Mouse (Mus musculus): ENCODE results near the gene Snx33. TPM values are rescaled to one million over a fixed set of nuclear protein-coding genes. Genes with fewer than 3 reads are reported as not detected.
A peak's percentile ranks its signal among the peaks of the same experiment; 100 is the strongest.

The Snx33 gene
- total and polyA plus RNA-seq, 2 experiments from 2014 or later: 1.3 to 5.8 TPM

DNA sequence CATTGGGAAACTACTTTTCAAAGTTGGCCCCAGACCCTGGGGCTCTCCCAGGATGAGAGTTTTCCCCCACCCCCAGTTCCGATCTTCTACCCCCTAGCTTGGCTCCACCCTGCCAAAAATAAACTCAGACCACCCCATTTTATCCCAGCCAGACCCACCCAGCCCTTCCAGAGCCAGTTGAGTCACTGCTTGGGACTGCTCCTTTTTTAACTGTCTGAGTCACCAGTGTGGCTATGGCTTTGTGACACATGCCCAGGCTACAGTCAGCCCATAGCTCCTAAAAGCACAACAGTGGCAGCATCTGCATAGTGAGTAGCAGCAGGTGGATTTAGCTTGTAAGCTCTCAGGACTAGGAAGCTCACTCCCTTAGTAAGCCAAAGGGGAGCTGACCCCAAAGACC lies 55.1 kb downstream of the Snx33 start:
- no peaks in the 10 kb centered on the region for H3K36me3 ChIP-seq (ENCODE audit: insufficient read depth)
- no peaks in the 10 kb centered on the region for H3K27me3 ChIP-seq (ENCODE audit: insufficient read depth, low read length)
- DNase-seq: no peak
- 72% methylated on average over 1 of the region's 1 CpGs for WGBS
- no peaks in the 10 kb centered on the region for H3K9me3 ChIP-seq (ENCODE audit: low read length)
- H3K4me2 ChIP-seq (ENCODE audit: low read depth): no peak overlapping the region
- H3K4me1 ChIP-seq (ENCODE audit: insufficient read depth): 0 out of 2 replicates have a peak, but pooled peaks cover 2% of the 10 kb centered on the region
- no peak overlapping the region for H3K27ac ChIP-seq (ENCODE audit: low read depth, low read length)
- no peak for ATAC-seq
- H3K4me3 ChIP-seq (ENCODE audit: low read depth, low read length): no peak overlapping the region
- H3K9ac ChIP-seq: no peak overlapping the region
- TF ChIP-seq CTCF (IDR thresholded peaks at IDR 0.05; ENCODE audit: low read depth): no peak

DNA sequence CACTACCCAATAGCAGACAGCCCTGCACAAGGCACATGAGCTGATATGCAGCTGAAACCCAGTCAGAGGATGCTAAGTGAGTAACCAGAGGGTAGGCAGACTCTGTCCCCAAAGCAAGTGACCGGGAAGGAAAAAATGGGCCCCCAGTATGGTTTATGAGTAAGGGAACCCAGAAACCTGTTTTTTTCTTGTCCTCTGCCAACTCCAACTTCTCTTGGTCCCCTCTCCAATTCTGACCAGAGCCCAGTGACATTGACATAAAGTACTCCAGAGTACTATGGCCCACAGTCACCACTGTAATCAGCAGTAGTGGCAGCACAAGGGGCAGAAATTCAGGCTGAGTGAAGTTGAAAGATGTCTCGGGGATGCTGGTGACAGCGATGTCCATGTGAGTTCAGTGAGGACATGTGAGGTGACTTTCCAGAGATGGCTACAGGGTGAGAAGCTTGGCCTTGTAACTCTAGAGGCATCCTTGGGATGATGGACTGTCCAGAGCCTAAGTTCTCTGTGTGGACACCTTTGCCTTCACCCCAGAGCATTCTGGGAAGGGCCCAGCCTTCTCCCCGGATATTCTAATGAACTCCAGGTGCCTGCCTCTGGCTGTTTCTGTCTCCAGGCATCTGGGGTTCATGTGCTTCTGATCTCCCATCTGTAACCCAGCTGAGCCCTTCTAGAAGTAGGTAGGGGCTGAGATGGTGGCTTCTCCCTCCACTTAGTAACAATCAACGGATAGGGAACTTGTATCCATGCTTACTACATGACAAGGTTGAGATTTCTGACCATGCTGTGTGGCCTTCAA lies 55.9 kb downstream of the Snx33 start:
- no peaks in the 10 kb centered on the region for H3K9me3 ChIP-seq (ENCODE audit: low read length)
- no peak overlapping the region for H3K9ac ChIP-seq
- H3K4me2 ChIP-seq (ENCODE audit: low read depth): no peak overlapping the region
- ATAC-seq: no peak
- no peaks in the 10 kb centered on the region for H3K36me3 ChIP-seq (ENCODE audit: insufficient read depth)
- TF ChIP-seq CTCF (IDR thresholded peaks at IDR 0.05; ENCODE audit: low read depth): no peak
- H3K4me3 ChIP-seq (ENCODE audit: low read depth, low read length): no peak overlapping the region
- no peak for DNase-seq
- 88% methylated on average over 5 of the region's 5 CpGs for WGBS
- H3K4me1 ChIP-seq (ENCODE audit: insufficient read depth): 0 out of 2 replicates have a peak, but pooled peaks cover 3% of the 10 kb centered on the region
- H3K27me3 ChIP-seq (ENCODE audit: insufficient read depth, low read length): no peaks in the 10 kb centered on the region
- H3K27ac ChIP-seq (ENCODE audit: low read depth, low read length): no peak overlapping the region

DNA sequence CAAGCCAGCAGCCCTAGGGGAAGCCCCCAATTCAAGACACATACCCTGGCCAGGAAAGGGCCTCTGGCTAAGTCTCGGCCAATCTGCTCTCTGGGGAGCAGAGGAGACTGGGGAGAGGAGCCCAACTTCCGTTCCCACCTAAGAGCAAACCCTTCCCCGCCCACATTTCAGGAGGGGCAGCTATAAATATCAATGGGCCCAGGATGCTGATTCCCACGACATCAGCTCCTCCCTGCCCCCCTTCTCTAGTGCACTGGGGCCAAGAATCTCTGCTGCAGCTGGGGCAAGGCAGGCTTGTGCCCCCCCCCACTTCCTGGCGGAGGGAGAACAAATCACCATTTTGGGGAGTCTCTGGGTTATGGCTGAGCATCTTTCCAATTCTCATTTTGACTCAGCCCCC lies 57.0 kb downstream of the Snx33 start:
- DNase-seq: no peak
- Histone ChIP-seq H3K4me2 (ENCODE audit: low read depth) (no peak overlapping the region), H3K27me3 (ENCODE audit: insufficient read depth, low read length) (no peaks in the 10 kb centered on the region), H3K27ac (ENCODE audit: low read depth, low read length) (no peak overlapping the region), H3K36me3 (ENCODE audit: insufficient read depth) (no peaks in the 10 kb centered on the region), H3K4me1 (ENCODE audit: insufficient read depth) (0 out of 2 replicates have a peak, but pooled peaks cover 3% of the 10 kb centered on the region), H3K9ac (no peak overlapping the region), H3K9me3 (ENCODE audit: low read length) (no peaks in the 10 kb centered on the region), H3K4me3 (ENCODE audit: low read depth, low read length) (no peak overlapping the region)
- no peak for ATAC-seq
- 49% methylated on average over 5 of the region's 5 CpGs for WGBS
- TF ChIP-seq CTCF (IDR thresholded peaks at IDR 0.05; ENCODE audit: low read depth): no peak

DNA sequence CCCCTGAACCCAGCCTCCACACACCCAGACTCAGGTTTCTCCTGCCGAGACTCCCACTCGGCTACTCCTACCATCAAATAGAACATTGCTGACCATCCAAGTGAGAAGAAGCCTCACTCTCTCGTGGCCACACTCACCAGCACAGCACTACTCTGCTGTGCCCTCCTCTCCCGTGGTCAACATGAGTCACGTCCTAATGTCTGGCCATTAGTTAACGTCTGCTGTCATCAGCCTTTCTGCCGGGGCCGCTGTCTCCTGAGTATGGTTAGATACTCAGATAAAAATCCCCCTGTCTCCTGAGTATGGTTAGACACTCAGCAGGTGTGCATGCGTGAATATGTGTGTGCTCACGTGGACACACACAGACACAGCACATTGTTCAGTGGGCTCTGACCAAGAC lies 57.4 kb downstream of the Snx33 start:
- Histone ChIP-seq H3K9ac (no peak overlapping the region), H3K36me3 (ENCODE audit: insufficient read depth) (no peaks in the 10 kb centered on the region), H3K4me2 (ENCODE audit: low read depth) (no peak overlapping the region), H3K27me3 (ENCODE audit: insufficient read depth, low read length) (no peaks in the 10 kb centered on the region), H3K4me1 (ENCODE audit: insufficient read depth) (0 out of 2 replicates have a peak, but pooled peaks cover 3% of the 10 kb centered on the region), H3K27ac (ENCODE audit: low read depth, low read length) (no peak overlapping the region), H3K9me3 (ENCODE audit: low read length) (no peaks in the 10 kb centered on the region), H3K4me3 (ENCODE audit: low read depth, low read length) (no peak overlapping the region)
- no peak for TF ChIP-seq CTCF (IDR thresholded peaks at IDR 0.05; ENCODE audit: low read depth)
- 81% methylated on average over 10 of the region's 10 CpGs for WGBS
- DNase-seq (no peak), ATAC-seq (no peak)

DNA sequence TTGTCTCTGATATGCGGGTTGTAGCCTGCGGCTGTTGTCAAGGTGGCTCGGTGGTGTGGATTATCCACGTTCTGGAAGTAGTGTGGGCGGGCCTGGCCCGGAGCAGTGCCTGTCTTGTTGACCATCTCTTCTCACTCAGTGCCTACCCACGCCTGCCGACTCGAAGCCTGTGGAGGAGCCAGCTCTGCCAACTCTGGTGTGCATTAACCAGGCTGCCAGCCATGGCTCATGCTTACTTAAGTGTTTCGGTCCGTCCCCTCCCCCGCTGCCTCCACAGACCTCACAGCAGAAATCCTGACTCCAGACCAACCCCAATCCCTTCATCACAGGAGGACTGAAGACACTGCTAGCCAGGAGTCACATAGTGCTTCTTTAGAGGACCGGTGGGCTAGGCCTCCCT lies 58.6 kb downstream of the Snx33 start:
- Histone ChIP-seq H3K4me1 (ENCODE audit: insufficient read depth) (0 out of 2 replicates have a peak, but pooled peaks cover 3% of the 10 kb centered on the region), H3K27me3 (ENCODE audit: insufficient read depth, low read length) (no peaks in the 10 kb centered on the region), H3K4me2 (ENCODE audit: low read depth) (no peak overlapping the region), H3K27ac (ENCODE audit: low read depth, low read length) (no peak overlapping the region), H3K36me3 (ENCODE audit: insufficient read depth) (no peaks in the 10 kb centered on the region), H3K9me3 (ENCODE audit: low read length) (no peaks in the 10 kb centered on the region), H3K4me3 (ENCODE audit: low read depth, low read length) (no peak overlapping the region), H3K9ac (no peak overlapping the region)
- 70% methylated on average over 13 of the region's 13 CpGs for WGBS
- no peak for ATAC-seq
- no peak for DNase-seq
- no peak for TF ChIP-seq CTCF (IDR thresholded peaks at IDR 0.05; ENCODE audit: low read depth)

DNA sequence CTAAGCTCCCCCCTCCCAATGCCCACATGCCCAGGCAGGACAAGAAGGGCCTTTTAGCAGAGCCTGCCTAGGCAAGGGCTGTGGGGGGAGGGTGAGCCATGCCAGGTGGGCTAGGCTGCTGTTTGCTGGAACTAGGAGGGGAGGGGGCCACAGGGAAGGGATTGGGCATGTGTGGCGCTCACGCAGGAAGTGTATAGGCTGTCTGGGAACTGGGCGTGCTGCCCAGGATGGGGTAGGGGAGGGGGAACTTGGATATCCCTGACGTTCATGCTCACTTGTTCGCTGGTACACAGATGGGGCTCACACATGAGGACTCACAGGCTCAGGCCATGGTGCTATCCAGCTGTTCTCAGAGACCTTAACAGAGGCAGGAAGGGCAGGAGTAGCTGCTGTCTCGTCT lies 59.9 kb downstream of the Snx33 start:
- Histone ChIP-seq H3K4me3 (ENCODE audit: low read depth, low read length) (no peak overlapping the region), H3K9me3 (ENCODE audit: low read length) (no peaks in the 10 kb centered on the region), H3K4me2 (ENCODE audit: low read depth) (no peak overlapping the region; the same call in 1 of the 2 replicates), H3K4me1 (ENCODE audit: insufficient read depth) (0 out of 2 replicates have a peak, but pooled peaks cover 3% of the 10 kb centered on the region), H3K27me3 (ENCODE audit: insufficient read depth, low read length) (no peaks in the 10 kb centered on the region), H3K36me3 (ENCODE audit: insufficient read depth) (no peaks in the 10 kb centered on the region), H3K9ac (no peak overlapping the region), H3K27ac (ENCODE audit: low read depth, low read length) (peak overlapping the region; percentile 64)
- DNase-seq (peak; percentile 92), ATAC-seq (peak; percentile 93)
- 13% methylated on average over 6 of the region's 6 CpGs for WGBS
- TF ChIP-seq CTCF (IDR thresholded peaks at IDR 0.05; ENCODE audit: low read depth): no peak

Other genes with a start within 250 kb of the Snx33 start
- 90.3 and 103 TPM in 2 replicates for gene Lingo1, start 131.9 kb downstream of the Snx33 start, total RNA-seq (2014; rRNA removed)
- gene Lingo1, start 131.9 kb downstream of the Snx33 start, polyA plus RNA-seq (2015; fragmentation: Nextera tagmentation; extraction: Ambion mirVana): 98.6 and 114 TPM in 2 replicates
- not detected in 2 replicates for gene Odf3l1, start 63.7 kb downstream of the Snx33 start, total RNA-seq (2014; rRNA removed)
- gene Odf3l1, start 63.7 kb downstream of the Snx33 start, polyA plus RNA-seq (2015; fragmentation: Nextera tagmentation; extraction: Ambion mirVana): 0.12 and 0.13 TPM in 2 replicates
- gene Cspg4, start 63.3 kb downstream of the Snx33 start, total RNA-seq (2014; rRNA removed): 19.4 and 24.7 TPM in 2 replicates
- 5.1 and 7.5 TPM in 2 replicates for gene Cspg4, start 63.3 kb downstream of the Snx33 start, polyA plus RNA-seq (2015; fragmentation: Nextera tagmentation; extraction: Ambion mirVana)
- gene Imp3, start 9.1 kb upstream of the Snx33 start, total RNA-seq (2014; rRNA removed): 125 and 136 TPM in 2 replicates
- gene Imp3, start 9.1 kb upstream of the Snx33 start, polyA plus RNA-seq (2015; fragmentation: Nextera tagmentation; extraction: Ambion mirVana): 87.5 and 104 TPM in 2 replicates
- gene Snupn, start 22.5 kb upstream of the Snx33 start, total RNA-seq (2014; rRNA removed): 21.4 and 21.9 TPM in 2 replicates
- gene Snupn, start 22.5 kb upstream of the Snx33 start, polyA plus RNA-seq (2015; fragmentation: Nextera tagmentation; extraction: Ambion mirVana): 19.4 and 23.2 TPM in 2 replicates
- gene Ptpn9, start 66.6 kb upstream of the Snx33 start, total RNA-seq (2014; rRNA removed): 38.3 and 51.5 TPM in 2 replicates
- gene Ptpn9, start 66.6 kb upstream of the Snx33 start, polyA plus RNA-seq (2015; fragmentation: Nextera tagmentation; extraction: Ambion mirVana): 16.2 and 21.3 TPM in 2 replicates
- 27.7 and 37.5 TPM in 2 replicates for gene Sin3a, start 143.7 kb upstream of the Snx33 start, total RNA-seq (2014; rRNA removed)
- 11.5 and 16.6 TPM in 2 replicates for gene Sin3a, start 143.7 kb upstream of the Snx33 start, polyA plus RNA-seq (2015; fragmentation: Nextera tagmentation; extraction: Ambion mirVana)
- 131 and 145 TPM in 2 replicates for gene Man2c1, start 202.3 kb upstream of the Snx33 start, total RNA-seq (2014; rRNA removed)
- 50.0 and 64.3 TPM in 2 replicates for gene Man2c1, start 202.3 kb upstream of the Snx33 start, polyA plus RNA-seq (2015; fragmentation: Nextera tagmentation; extraction: Ambion mirVana)
- 4.8 and 6.3 TPM in 2 replicates for gene Neil1, start 219.9 kb upstream of the Snx33 start, total RNA-seq (2014; rRNA removed)
- 4.4 and 5.1 TPM in 2 replicates for gene Neil1, start 219.9 kb upstream of the Snx33 start, polyA plus RNA-seq (2015; fragmentation: Nextera tagmentation; extraction: Ambion mirVana)
- gene Commd4, start 230.0 kb upstream of the Snx33 start, total RNA-seq (2014; rRNA removed): 68.2 and 85.6 TPM in 2 replicates
- gene Commd4, start 230.0 kb upstream of the Snx33 start, polyA plus RNA-seq (2015; fragmentation: Nextera tagmentation; extraction: Ambion mirVana): 177 and 220 TPM in 2 replicates

All from forebrain, postnatal 0 days (tissue).